Mouse (Mus musculus) heart, postnatal 36 days (tissue): ENCODE results near the gene Acer2. TPM values are rescaled to one million over a fixed set of nuclear protein-coding genes. Genes with fewer than 3 reads are reported as not detected.

Experiments
- DNase-seq, 2 experiments: peaks; one replicate each; pipeline ENCODE4 v3.0.0; 2021 to 2022
- intact Hi-C: fragments of 180-260 bp; cut with DNase I; formaldehyde crosslinking; loops from one replicate; pipeline ENCODE4 v1.15.1; 2025
- total RNA-seq, 2 experiments: library from RNA; stranded (reverse); gene quantifications; 2 replicates each; pipeline ENCODE4 v1.2.3; 2021

Gene Acer2
- total RNA-seq, 2 experiments from 2014 or later, result 17.0 to 21.1 TPM

GRCm38 (mm10) chr4:86942656-86943055, 68.5 kb downstream of the Acer2 start:
- intact Hi-C loops, result no loop called here
- no peak for DNase-seq

DNA sequence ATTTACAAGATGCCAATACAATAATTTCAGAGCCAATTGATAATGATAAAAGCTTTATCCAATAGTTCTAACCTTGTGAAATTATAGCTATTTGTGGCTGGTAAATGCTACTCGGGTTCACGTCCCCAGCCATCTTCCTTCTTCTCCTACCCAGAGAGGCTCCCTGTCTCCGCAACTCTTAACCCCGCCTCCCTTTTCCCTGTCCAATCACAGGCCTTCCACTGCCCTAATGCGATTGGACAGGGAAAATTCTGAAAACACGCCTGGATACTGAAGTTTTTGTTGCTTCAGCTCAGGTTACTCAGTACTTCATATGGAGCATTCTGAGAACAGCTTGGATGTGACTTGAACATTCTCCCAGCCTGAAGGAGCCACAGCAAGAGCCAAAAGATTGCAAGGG, 69.1 kb downstream of the Acer2 start:
- intact Hi-C loops, result no loop called here
- DNase-seq, result no peak

GRCm38 (mm10) chr4:86948794-86949193, 74.6 kb downstream of the Acer2 start:
- no peak for DNase-seq
- intact Hi-C loops, result no loop called here

DNA sequence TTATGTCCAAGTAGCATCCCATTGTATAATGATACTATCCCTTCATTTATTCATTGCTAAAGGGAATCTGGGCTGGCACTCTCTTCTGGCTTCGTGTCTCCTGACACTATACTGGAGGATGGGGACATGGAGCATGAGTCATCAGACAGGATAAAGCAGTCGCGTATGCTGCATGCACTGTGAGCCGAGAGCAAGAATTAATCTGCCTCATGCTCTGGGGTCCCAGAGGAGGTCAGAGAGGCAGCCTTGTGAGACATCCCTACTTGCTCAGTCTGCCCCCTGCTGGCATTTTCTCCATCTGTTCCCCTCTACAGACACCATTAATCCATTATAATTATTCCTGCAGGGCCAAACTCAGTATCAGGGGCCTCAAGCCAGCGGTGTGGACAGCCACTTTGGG, 79.3 kb downstream of the Acer2 start:
- DNase-seq, result no peak
- intact Hi-C loops, result no loop called here

DNA sequence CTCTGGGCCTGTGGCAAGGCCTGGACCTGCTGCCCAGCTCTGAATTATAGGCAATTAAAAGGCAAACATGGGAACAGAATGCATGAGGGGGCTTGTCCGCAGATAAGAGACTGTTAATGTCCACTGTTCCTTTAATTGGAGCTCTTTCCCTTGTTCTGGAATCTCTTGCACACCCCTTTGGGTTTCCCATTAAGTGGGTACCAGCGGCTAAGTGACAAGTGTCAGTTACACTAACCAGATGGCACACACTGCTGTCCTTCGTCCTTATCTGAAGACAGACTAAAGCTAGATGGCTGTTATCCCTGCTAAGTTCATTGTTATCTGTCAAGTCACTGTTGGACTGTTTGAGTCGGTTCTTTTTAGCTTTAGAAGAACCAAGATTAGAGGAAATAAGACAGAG, 81.3 kb downstream of the Acer2 start:
- intact Hi-C loops, result loop anchor here (5.0 kb wide), 1 partner anchor 407 kb away; no protein-coding TSS in a partner anchor
- no peak for DNase-seq

- intact Hi-C loops, result loop anchor here (5.0 kb wide), 1 partner anchor 405 kb away; no protein-coding TSS in a partner anchor
Measured at GRCm38 (mm10) chr4:86957576-86958411, 83.6 kb downstream of the Acer2 start.

GRCm38 (mm10) chr4:86977272-86977671, 103.1 kb downstream of the Acer2 start:
- intact Hi-C loops, result no loop called here

More at GRCm38 (mm10) chr4:86957576-86958411, 83.6 kb downstream of the Acer2 start:
- peak; percentile 42 to 52 for DNase-seq

More at GRCm38 (mm10) chr4:86977272-86977671, 103.1 kb downstream of the Acer2 start:
- no peak for DNase-seq

Other genes starting within 250 kb of the Acer2 start
- gene Plin2, start 204.3 kb upstream of the Acer2 start, total RNA-seq, result 100 to 1,000 TPM; 140 to 163 TPM
- gene Dennd4c, start 125.8 kb upstream of the Acer2 start, total RNA-seq, result 10 to 100 TPM; 31.0 to 37.9 TPM
- gene Rps6, start 17.0 kb upstream of the Acer2 start, total RNA-seq, result 100 to 1,000 TPM; 492 to 522 TPM